Mouse (Mus musculus) small intestine, adult 10 weeks (tissue): ENCODE results near the gene Hamp. TPM values are rescaled to one million over a fixed set of nuclear protein-coding genes. Genes with fewer than 3 reads are reported as not detected.

Experiments used
- polyA plus RNA-seq: library from polyadenylated mRNA; stranded (reverse); fragments of 350-450 nt; fragmentation: Illumina TruSeq; extraction: RNeasy Lipid Tissue Mini Kit (QIAGEN cat#74804); gene quantifications from one replicate; pipeline ENCODE4 v1.2.3, GENCODE M21; 2014; ENCODE audit warnings: low replicate concordance

The Hamp gene
- not detected for polyA plus RNA-seq

GRCm38 (mm10) chr7:30943909-30944635 is at the start of gene Hamp:
Hamp (minus strand) TSS chr7:30944032.

GRCm38 (mm10) chr7:30973501-30974289 is 29.9 kb upstream of the Hamp start, which contains the start of gene Fam187b:
Fam187b (plus strand) TSS chr7:30973790.

DNA sequence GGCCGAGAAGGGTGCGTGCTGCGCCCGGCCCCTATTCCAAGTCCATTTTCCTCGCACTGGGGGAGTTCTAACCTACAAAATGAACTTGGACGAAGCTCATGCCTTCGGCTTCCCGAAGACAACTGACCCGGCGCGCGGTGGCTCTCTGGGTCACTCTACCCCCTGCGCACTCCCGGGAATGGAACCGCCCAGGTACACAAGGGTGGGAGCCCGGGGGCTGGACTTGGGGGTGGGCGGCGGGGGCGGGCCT is 29.3 kb upstream of the Hamp start, which contains the start of gene Lsr:
Lsr (minus strand) TSS at position 214 of the 250 bp plus-strand sequence.

DNA sequence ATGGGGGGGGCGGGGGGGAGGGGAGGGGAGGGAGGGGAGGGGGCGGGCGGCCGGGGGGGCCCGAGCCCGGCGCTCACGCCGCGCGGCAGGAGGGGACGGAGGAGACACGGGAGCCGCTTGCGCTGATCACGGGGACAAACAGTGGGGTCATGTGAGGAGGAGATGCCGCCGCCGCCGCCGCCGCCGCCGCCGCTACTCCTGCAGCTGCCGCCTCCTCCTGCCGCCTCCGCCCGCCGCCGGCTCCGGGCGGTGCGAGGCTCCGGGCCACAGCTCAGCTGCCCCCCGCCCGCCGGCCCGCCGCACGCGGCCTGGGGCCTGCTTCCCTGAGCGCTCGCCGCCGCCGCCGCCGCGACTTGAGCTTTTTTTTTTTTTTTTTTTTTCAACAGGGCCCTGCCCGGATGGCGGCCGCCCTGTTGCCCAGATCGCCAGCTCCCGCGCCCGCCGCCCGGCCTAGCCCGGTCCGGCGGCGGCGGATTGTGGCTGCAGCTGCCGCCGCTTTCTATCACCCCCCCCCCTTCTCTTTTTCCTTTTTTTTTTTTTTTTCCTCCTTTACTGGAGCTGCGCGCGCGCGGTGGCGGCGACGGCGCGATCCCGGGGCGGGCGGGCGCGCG is 13.0 kb upstream of the Hamp start, which contains the start of gene Usf2:
Usf2 (minus strand) TSS at position 48 of the 611 bp plus-strand sequence.

DNA sequence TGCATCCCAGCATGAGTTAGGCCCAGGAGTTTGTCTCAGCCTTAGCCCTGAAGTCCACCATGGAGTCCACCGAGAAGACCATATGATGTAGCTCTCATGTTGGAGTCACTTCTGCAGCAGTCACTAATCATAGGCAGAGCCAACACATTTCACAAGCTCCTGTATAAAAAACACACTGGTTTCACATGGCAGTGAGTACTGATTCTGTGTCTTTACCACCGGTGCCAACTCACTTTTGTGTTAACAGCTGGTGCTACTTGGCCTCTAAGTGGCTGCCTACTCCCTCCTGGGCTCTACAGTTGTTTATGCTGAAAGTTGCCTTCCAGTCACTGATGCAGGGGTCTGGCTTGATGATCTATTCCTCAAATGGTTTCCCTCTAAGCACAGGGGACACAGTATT is 19.3 kb downstream of the Hamp start, which contains the start of gene Hamp2:
Hamp2 (minus strand) TSS at position 101 of the 400 bp plus-strand sequence.

DNA sequence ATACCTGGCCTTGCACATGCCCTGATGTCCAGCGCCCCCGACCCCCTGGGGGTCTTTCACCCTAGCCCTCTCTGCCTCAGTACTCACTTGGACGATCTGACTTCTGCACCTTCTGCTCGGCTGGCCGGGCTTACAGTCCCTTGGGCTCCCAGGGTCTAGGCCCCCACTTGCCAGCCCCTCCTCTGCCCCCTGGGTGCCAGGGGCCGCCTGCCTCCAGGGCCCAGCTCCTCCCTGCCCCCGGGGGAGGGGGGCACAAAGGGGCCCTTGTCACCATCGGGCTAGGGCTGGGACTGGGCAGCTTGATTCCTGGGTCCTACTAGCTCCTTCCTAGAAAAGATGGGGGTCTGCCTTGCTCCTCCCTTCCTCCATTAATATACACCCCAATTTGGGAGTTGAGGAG is 29.1 kb downstream of the Hamp start, which contains the start of gene Mag:
Mag (minus strand) TSS at position 142 of the 400 bp plus-strand sequence.

Other genes starting within 250 kb of the Hamp start
- gene 2200002J24Rik, start 245.1 kb downstream of the Hamp start, polyA plus RNA-seq: not detected
- not detected for gene Atp4a, start 231.8 kb downstream of the Hamp start, polyA plus RNA-seq
- gene Tmem147, start 214.5 kb downstream of the Hamp start, polyA plus RNA-seq: 4.8 TPM
- gene Gapdhs, start 200.4 kb downstream of the Hamp start, polyA plus RNA-seq: not detected
- 0.15 TPM for gene Sbsn, start 192.6 kb downstream of the Hamp start, polyA plus RNA-seq
- gene Dmkn, start 180.3 kb downstream of the Hamp start, polyA plus RNA-seq: not detected
- not detected for gene Krtdap, start 156.1 kb downstream of the Hamp start, polyA plus RNA-seq
- 1.7 TPM for gene Ffar2, start 120.3 kb downstream of the Hamp start, polyA plus RNA-seq
- not detected for gene Ffar3, start 87.9 kb downstream of the Hamp start, polyA plus RNA-seq
- 0.85 TPM for gene Ffar1, start 82.5 kb downstream of the Hamp start, polyA plus RNA-seq
- 3.0 TPM for gene Cd22, start 63.7 kb downstream of the Hamp start, polyA plus RNA-seq
- gene Mag, start 29.2 kb downstream of the Hamp start, polyA plus RNA-seq: not detected
- gene Hamp2, start 19.4 kb downstream of the Hamp start, polyA plus RNA-seq: 2.0 TPM
- 52.9 TPM for gene Usf2, start 12.8 kb upstream of the Hamp start, polyA plus RNA-seq
- 4.8 TPM for gene Lsr, start 29.4 kb upstream of the Hamp start, polyA plus RNA-seq
- gene Fam187b, start 29.8 kb upstream of the Hamp start, polyA plus RNA-seq: 4.1 TPM
- gene Fxyd5, start 98.4 kb upstream of the Hamp start, polyA plus RNA-seq: 0.93 TPM
- gene Fxyd7, start 107.4 kb upstream of the Hamp start, polyA plus RNA-seq: not detected
- 1.4 TPM for gene Fxyd1, start 113.2 kb upstream of the Hamp start, polyA plus RNA-seq
- gene Lgi4, start 115.3 kb upstream of the Hamp start, polyA plus RNA-seq: 0.11 TPM
- gene Fxyd3, start 132.7 kb upstream of the Hamp start, polyA plus RNA-seq: 7.4 TPM
- gene Hpn, start 171.3 kb upstream of the Hamp start, polyA plus RNA-seq: not detected
- not detected for gene Scn1b, start 183.0 kb upstream of the Hamp start, polyA plus RNA-seq
- 3.9 TPM for gene Gramd1a, start 211.9 kb upstream of the Hamp start, polyA plus RNA-seq